Mouse (Mus musculus): ENCODE measurements around the gene Pkm.

DNA sequence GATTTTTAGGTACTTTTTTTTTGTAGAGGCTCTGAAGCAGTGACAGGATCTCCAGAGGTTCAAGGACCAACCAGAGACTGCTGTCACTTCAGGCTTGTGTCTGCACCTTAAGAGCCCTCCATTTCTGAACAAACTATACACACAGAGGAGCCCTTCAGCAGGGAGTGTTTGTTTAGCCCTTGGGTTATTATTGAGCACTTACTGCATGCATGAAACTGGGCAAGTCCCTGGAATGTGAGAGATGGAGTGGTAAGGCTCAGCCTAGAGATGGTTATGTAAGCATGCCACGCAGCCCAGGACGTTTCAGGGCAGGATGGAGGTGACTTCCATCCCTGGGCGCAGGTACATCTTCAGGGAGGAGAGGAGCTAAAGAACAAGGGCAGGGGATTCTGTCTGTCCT lies 40.2 kb downstream of the Pkm start:
- TF ChIP-seq CTCF (IDR thresholded peaks at IDR 0.05) (no peak), EP300 (IDR thresholded peaks at IDR 0.05) (peak; percentile 100)

Measured in lung, postnatal 0 days (tissue).